Mouse (Mus musculus): ENCODE measurements around the gene Usp35.

DNA sequence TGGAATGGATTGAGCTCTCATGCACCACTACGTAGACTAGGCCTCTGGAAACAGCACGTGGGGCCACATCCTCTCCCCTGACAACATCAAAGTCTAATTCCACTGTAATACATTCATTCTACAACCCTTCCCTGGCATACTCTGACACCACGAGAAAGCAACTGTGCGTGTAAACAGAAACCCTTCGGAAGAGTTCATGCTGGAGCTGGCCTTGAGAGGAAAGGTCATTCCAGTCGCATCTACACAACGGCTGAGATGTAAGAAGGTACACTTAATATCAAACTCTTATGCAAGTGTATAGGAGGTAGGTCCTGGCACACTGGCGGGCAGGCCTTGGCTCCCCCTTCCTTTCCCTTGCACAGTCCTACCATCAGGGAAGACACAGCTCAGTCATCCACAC, 7.5 kb downstream of the Usp35 start:
- TF ChIP-seq POLR2A (IDR thresholded peaks at IDR 0.05; ENCODE audit: borderline replicate concordance, insufficient read depth, low read length) = no peak
- no peak for TF ChIP-seq CTCF (IDR thresholded peaks at IDR 0.05; ENCODE audit: borderline replicate concordance, insufficient read depth, low read depth, low read length)

All from cerebellum, adult 2 months (tissue).